Mouse (Mus musculus) megakaryocyte, embryonic 14.5 days (primary cell): Measurements from ENCODE around the gene Herc4. TPM values are rescaled to one million over a fixed set of nuclear protein-coding genes. Genes with fewer than 3 reads are reported as not detected.
A peak's percentile ranks its signal among the peaks of the same experiment; 100 is the strongest.

Experiments used
- H3K27me3 ChIP-seq: replicated peaks from 2 replicates; pipeline ENCODE3; 2012; ENCODE audit warnings: inconsistent platforms
- H3K36me3 ChIP-seq: replicated peaks from 2 replicates; pipeline ENCODE3; 2012; ENCODE audit warnings: low read length, inconsistent platforms, mixed read lengths
- H3K4me1 ChIP-seq: 2 replicates; pipeline ENCODE4 v1.6.1; 2012; ENCODE audit warnings: inconsistent platforms
- H3K4me3 ChIP-seq: replicated peaks from 2 replicates; pipeline ENCODE3; 2012; ENCODE audit warnings: moderate library complexity, mild to moderate bottlenecking, inconsistent platforms
- H3K9me3 ChIP-seq: 2 replicates; pipeline ENCODE4 v1.6.1; 2012; ENCODE audit warnings: inconsistent platforms
- FLI1 ChIP-seq: IDR thresholded peaks from 2 replicates; pipeline ENCODE4 v1.6.1; 2012; ENCODE audit warnings: low read length, inconsistent platforms, mixed read lengths
- GATA1 ChIP-seq: IDR thresholded peaks from 3 replicates; pipeline ENCODE4 v1.6.1; 2012; ENCODE audit warnings: mixed read lengths, low read length, inconsistent platforms, borderline replicate concordance
- polyA plus RNA-seq: library from polyadenylated mRNA; stranded (reverse); fragments of >175 nt; gene quantifications from 2 replicates; pipeline ENCODE4 v1.2.3, GENCODE M21; 2012; ENCODE audit warnings: low replicate concordance; ENCODE audit not compliant: insufficient read depth

The Herc4 gene
- polyA plus RNA-seq, 1 experiment, result 8.2 TPM

- H3K9me3 ChIP-seq, result no peaks in the 10 kb centered on the region
- TF ChIP-seq GATA1 (no peak), FLI1 (no peak)
- H3K36me3 ChIP-seq, result peaks cover 91% of the 10 kb centered on the region
- peaks cover 27% of the 10 kb centered on the region for H3K4me1 ChIP-seq
- H3K27me3 ChIP-seq, result no peaks in the 10 kb centered on the region
- peak overlapping the region; percentile 6 for H3K4me3 ChIP-seq
These were observed 39.2 kb downstream of the Herc4 start for GRCm38 (mm10) chr10:63282846-63283245.

- Histone ChIP-seq H3K4me3 (no peak overlapping the region), H3K36me3 (peaks cover 97% of the 10 kb centered on the region)
- TF ChIP-seq FLI1 (no peak), GATA1 (no peak)
These were observed 58.7 kb downstream of the Herc4 start for GRCm38 (mm10) chr10:63302356-63302755.

GRCm38 (mm10) chr10:63308582-63309366 lies 65.2 kb downstream of the Herc4 start:
- Histone ChIP-seq H3K4me1 (0 out of 2 replicates have a peak, but pooled peaks cover 3% of the 10 kb centered on the region), H3K27me3 (no peaks in the 10 kb centered on the region), H3K36me3 (peaks cover 88% of the 10 kb centered on the region), H3K9me3 (no peaks in the 10 kb centered on the region), H3K4me3 (no peak overlapping the region)
- TF ChIP-seq GATA1, result no peak
- no peak for TF ChIP-seq FLI1

More at GRCm38 (mm10) chr10:63302356-63302755, 58.7 kb downstream of the Herc4 start:
- Histone ChIP-seq H3K27me3 (no peaks in the 10 kb centered on the region), H3K9me3 (no peaks in the 10 kb centered on the region), H3K4me1 (peaks cover 27% of the 10 kb centered on the region)

- no peaks in the 10 kb centered on the region for H3K27me3 ChIP-seq
- no peaks in the 10 kb centered on the region for H3K9me3 ChIP-seq
- H3K4me1 ChIP-seq, result 0 out of 2 replicates have a peak, but pooled peaks cover 3% of the 10 kb centered on the region
- H3K36me3 ChIP-seq, result peaks cover 88% of the 10 kb centered on the region
- no peak for TF ChIP-seq FLI1
- no peak for TF ChIP-seq GATA1
- H3K4me3 ChIP-seq, result no peak overlapping the region
These were observed 70.1 kb downstream of the Herc4 start for GRCm38 (mm10) chr10:63313726-63314125.

GRCm38 (mm10) chr10:63327091-63327490 lies 83.5 kb downstream of the Herc4 start:
- Histone ChIP-seq H3K27me3 (no peaks in the 10 kb centered on the region), H3K4me1 (peaks cover 6% of the 10 kb centered on the region), H3K9me3 (no peaks in the 10 kb centered on the region), H3K4me3 (no peak overlapping the region), H3K36me3 (peaks cover 86% of the 10 kb centered on the region)
- TF ChIP-seq FLI1 (no peak), GATA1 (no peak)

- Histone ChIP-seq H3K27me3 (no peaks in the 10 kb centered on the region), H3K36me3 (peaks cover 44% of the 10 kb centered on the region), H3K4me3 (peak overlapping the region; percentile 95), H3K4me1 (peaks cover 23% of the 10 kb centered on the region), H3K9me3 (peaks cover 3% of the 10 kb centered on the region; the same call in 1 of the 2 replicates)
- no peak for TF ChIP-seq GATA1
- TF ChIP-seq FLI1, result no peak
These were observed 93.3 kb downstream of the Herc4 start for GRCm38 (mm10) chr10:63336901-63337300.

- TF ChIP-seq FLI1, result no peak
- no peak for TF ChIP-seq GATA1
- peaks cover 42% of the 10 kb centered on the region for H3K36me3 ChIP-seq
- H3K27me3 ChIP-seq, result no peaks in the 10 kb centered on the region
- peak overlapping the region; percentile 95 for H3K4me3 ChIP-seq
- peaks cover 6% of the 10 kb centered on the region for H3K9me3 ChIP-seq
- H3K4me1 ChIP-seq, result peaks cover 23% of the 10 kb centered on the region
These were observed 93.7 kb downstream of the Herc4 start for GRCm38 (mm10) chr10:63337326-63337725.

- TF ChIP-seq GATA1, result no peak
- TF ChIP-seq FLI1, result no peak
- H3K27me3 ChIP-seq, result no peaks in the 10 kb centered on the region
These were observed 94.6 kb downstream of the Herc4 start for GRCm38 (mm10) chr10:63337951-63338836.

GRCm38 (mm10) chr10:63338914-63339643 lies 95.5 kb downstream of the Herc4 start:
- Histone ChIP-seq H3K27me3 (no peaks in the 10 kb centered on the region), H3K36me3 (peaks cover 24% of the 10 kb centered on the region), H3K9me3 (peaks cover 10% of the 10 kb centered on the region), H3K4me3 (peak overlapping the region; percentile 95), H3K4me1 (peaks cover 23% of the 10 kb centered on the region)
- no peak for TF ChIP-seq FLI1
- TF ChIP-seq GATA1, result no peak

More at GRCm38 (mm10) chr10:63337951-63338836, 94.6 kb downstream of the Herc4 start:
- H3K4me3 ChIP-seq, result peak overlapping the region; percentile 95
- H3K9me3 ChIP-seq, result peaks cover 10% of the 10 kb centered on the region
- H3K36me3 ChIP-seq, result peaks cover 33% of the 10 kb centered on the region
- peaks cover 23% of the 10 kb centered on the region for H3K4me1 ChIP-seq

GRCm38 (mm10) chr10:63341351-63341750 lies 97.7 kb downstream of the Herc4 start:
- H3K36me3 ChIP-seq, result peaks cover 4% of the 10 kb centered on the region
- H3K27me3 ChIP-seq, result no peaks in the 10 kb centered on the region
- H3K9me3 ChIP-seq, result peaks cover 19% of the 10 kb centered on the region
- TF ChIP-seq GATA1 (no peak), FLI1 (no peak)
- peaks cover 17% of the 10 kb centered on the region for H3K4me1 ChIP-seq
- no peak overlapping the region for H3K4me3 ChIP-seq
